Mouse (Mus musculus) lung, adult 18-20 months (tissue): ENCODE results near the gene Cox7a1.
"Not testable (repeated sequence)": the region's sequence is repeated elsewhere in the genome, so short reads cannot be mapped to it uniquely, and the experiment has no call there.

ENCODE experiments used
- DNase-seq, 2 experiments: peaks; one replicate each; pipeline ENCODE4 v3.0.0; 2022; ENCODE audit warnings: mixed read lengths in 2 of 2

The Cox7a1 gene

GRCm38 (mm10) chr7:30183879-30184289, at the start of gene Cox7a1:
Gene Cox7a1 (plus strand): TSS chr7:30184144.
- DNase-seq, result peak; percentile 95 to 96

- DNase-seq, result no peak
Observed at GRCm38 (mm10) chr7:30136826-30137225, 47.1 kb upstream of the Cox7a1 start.

GRCm38 (mm10) chr7:30143170-30143554, 40.8 kb upstream of the Cox7a1 start:
- no peak for DNase-seq

DNA sequence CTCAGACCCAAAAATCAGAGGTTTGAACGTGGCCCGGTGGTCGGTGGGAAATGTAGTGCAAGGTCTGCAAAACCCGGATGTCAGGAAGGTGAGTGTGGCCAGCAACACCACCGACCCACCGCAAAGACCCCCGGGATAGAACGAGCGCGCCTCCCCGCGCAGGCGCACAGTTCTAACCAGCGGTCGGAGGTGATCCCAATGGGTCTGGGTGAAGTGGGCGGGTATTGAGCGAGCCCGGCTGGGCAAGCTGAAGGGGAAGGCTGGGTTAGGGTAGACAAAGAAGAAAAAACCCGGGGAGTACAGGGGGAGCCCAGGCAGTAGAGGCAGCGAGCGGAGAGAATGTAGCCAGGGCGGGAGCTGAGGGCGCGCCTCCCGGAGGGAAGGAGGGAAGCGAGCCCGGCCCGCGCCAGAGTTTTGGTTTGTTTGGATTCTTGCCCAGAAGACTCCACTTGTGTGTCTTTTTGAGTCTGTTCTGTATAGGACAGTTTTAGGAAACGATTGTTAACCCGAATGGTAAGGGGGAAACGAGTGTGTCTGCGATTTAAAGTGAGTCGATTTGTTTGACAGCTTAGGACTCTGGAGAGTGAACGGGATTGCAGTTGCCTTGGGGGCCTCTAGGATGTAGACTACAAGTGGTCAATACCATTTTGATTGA, 40.3 kb upstream of the Cox7a1 start:
- DNase-seq, result peak; percentile 15 to 25

DNA sequence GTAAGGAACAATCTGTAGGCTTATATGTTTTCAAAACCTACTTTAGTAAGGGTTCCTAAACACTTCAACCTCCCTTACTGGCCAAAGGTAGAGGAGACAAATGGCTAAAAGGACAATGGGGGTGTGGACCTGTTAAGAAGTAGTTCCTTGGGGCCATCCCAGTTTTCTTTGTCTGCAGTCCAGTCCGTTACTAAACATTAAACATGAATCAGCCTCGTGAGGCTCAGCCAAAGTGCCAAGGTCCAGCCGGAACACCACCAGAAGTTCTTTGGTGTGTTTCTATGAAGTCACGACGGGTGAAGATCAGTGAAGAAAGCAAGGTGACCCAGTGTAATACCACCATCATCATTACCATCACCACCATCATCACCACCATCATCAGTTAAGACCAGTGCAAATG, 36.9 kb upstream of the Cox7a1 start:
- no peak for DNase-seq

DNA sequence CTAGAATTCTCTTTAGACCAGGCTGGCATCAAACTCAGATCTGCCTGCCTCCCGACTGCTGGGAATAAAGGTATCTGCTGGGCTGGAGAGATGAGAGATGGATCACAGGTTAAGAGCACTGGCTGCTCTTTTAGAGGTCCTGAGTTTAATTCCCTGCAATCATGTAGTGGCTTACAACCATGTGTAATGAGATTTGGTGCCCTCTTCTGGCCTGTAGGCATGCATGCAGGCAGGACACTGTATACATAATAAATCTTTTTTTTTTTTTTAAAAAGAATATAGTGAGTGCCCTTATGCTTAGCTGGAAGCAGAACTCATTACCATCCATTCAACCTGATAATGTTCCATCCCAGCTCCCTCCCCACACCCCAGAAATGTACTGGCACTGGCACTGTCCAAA, 29.9 kb upstream of the Cox7a1 start:
- DNase-seq, result no peak

GRCm38 (mm10) chr7:30155507-30155906, 28.4 kb upstream of the Cox7a1 start:
- no peak for DNase-seq

DNA sequence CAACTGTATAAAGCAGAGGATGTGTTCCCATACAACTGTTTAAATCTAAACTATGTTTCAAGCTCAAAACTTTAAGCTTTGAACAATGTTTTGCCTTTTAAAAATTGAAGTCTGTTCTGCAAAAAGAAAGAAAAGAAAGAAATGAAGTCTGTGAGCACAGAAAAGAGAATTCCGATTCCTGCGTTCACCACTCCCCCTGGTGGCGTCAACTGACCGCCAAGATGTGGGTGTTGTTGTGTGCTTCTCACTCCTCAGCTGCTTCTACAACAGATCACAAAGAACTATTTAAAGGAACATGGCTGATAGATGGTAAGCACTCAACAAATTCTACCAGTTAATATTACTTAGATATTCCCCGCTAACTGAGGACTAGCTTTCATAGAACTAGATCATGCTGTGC, 20.8 kb upstream of the Cox7a1 start:
- DNase-seq, result no peak

GRCm38 (mm10) chr7:30164745-30165144, 19.2 kb upstream of the Cox7a1 start:
- no peak for DNase-seq

DNA sequence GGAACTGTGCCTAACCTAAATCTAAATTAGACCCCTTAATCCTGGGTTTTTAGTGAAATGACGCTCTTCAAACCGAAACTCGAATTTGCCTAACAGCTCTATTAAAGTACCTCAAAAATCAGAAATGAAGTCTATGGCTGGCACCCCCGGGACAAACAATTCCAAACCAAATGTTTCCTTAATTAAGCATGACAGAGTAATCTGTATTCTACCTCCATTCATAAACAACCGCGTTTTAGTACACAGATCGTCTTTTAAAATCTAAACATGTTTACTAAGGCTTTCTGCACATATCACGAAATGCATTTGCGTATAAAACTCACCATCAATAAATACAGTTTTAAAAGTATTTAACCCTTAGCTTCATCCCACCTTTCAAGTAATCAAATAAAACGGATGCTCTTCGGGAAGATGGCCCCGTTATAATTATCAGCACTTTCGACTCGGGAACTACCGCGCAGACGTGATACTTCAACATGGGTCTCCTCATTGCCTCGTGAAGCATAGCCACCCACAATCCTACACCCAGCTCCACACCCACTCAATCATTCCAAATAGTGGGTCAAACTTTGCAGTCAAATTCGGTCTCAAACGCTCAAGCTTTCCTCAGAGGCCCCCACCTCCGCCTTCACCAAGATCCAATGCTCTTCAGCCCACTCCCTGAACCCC, 14.9 kb upstream of the Cox7a1 start:
- DNase-seq, result no peak

GRCm38 (mm10) chr7:30169583-30170282, 14.2 kb upstream of the Cox7a1 start, which contains the start of gene Zfp146:
Gene Zfp146 (minus strand): TSS chr7:30169750.
- DNase-seq, result peak; percentile 93 to 96

DNA sequence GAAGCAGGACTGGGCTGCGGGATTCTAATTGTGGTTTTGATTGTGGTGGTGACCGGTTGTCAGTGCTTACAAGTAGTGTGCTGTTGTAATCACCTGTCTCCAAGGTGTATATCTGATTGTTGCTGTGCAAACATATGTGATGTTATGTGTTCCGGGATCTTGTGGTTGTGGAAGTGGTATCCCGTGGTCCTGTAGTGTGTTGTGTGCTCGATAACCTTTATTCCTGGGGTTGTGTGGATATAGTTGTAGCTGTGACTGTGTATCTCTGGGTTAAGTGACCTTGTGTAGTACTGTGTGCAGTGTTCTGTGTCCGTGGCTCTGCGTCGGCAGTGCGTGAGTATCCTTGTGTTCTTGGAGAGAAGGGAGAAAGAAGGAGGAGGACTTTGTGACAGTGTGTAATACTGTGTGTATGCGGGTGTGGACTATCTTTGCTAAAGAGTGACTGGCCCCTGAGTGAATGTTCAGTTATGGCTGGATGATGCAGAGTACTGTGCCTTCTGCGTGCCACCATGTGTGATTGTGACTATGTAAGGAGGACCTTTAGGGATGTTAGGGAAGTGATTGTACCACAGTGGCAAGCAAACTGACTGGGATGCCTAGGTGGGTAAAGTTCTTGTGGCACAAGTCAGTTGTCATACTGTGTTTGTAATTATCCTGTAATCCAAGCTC, 13.5 kb upstream of the Cox7a1 start:
- DNase-seq, result no peak

GRCm38 (mm10) chr7:30176474-30176873, 7.5 kb upstream of the Cox7a1 start:
- DNase-seq, result no peak

GRCm38 (mm10) chr7:30178256-30178655, 5.7 kb upstream of the Cox7a1 start:
- DNase-seq, result no peak

DNA sequence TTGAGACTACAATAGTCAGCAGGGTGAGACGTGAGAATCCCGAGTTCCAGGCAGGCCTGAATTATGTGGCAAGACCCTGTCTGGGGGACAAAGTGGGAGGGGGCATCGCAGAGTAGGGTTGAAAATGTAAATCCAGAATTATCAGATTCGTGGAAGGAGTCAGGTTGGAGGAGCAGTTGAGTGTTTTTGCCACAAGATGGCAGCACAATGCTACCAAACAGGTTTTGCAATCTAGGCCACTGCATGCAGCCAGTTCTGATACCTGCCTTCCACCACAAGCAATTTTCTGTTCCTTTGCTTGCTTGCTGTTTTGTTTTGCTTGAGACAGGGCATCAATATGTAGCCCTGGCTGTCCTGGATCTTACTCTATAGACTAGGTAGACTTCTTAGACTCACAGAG, 2.6 kb upstream of the Cox7a1 start:
- DNase-seq, result peak; percentile 68 to 77

- not testable (repeated sequence) for DNase-seq
Observed at GRCm38 (mm10) chr7:30181929-30182328, 2.0 kb upstream of the Cox7a1 start.

DNA sequence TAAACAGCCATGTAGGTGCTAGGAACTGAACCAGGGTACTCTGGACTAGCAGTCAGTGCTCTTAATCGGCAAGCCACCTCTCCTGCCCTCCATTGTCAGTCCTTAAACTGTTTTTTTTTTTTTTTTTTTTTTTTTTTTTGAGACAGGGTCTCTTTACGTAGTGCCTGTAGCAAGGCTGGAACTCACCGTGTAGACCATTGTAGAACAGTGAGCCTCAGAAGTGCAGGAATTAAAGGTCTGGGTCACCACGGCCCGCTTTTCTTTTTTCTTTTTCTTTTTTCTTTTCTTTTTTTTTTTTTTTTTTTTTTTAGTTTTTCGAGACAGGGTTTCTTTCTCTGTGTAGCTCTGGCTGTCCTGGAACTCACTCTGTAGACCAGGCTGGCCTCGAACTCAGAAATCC, 755 bp upstream of the Cox7a1 start:
- DNase-seq, result not testable (repeated sequence)

DNA sequence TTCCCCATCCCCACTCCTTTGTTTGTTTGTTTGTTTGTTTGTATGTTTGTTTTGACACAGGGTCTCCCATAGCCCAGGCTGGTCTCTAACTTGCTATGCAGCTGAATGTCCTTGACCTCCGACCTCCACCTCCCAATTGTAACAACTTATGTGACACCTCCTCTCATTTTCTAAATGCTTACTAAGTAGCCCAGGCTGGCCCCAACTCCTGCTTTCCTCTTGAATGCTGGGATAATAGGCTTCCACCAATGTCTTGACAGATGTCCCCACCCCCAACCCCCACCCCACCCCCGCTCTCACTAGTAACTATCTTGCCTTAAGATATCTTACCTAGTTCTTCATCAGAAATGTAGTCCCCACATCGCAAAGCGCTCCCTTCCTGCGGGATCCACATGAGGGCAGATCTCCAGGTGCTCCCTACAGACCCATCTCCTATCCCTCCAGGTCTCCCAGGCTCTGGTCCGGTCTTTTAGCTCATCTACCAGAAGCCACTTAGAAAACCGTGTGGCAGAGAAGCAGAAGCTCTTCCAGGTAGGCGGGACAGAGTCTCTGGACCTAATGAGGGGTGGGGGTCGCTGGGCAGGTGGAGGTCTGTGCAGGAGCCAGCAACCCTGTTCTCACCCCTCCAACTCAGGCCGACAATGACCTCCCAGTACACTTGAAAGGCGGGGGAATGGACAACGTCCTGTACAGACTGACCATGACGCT, 851 bp downstream of the Cox7a1 start:
- DNase-seq, result no peak

GRCm38 (mm10) chr7:30188344-30189115, 4.6 kb downstream of the Cox7a1 start:
- DNase-seq, result no peak

DNA sequence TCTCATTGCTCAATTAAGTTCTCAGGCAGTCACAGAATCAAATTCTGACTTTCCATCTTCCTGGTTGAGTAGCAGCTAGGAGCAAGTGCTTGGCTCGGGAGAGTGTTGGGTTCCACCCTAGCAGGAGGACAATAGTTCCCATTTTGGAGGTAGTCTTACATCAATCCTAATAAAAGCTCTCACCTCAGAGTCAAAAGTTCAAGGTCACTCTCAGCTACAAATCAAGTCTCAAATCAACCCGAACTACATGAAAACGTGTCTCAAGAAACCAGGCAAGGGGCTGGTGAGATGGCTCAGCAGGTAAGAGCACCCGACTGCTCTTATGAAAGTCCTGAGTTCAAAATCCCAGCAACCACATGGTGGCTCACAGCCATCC, 5.2 kb downstream of the Cox7a1 start:
- DNase-seq, result no peak

GRCm38 (mm10) chr7:30192088-30192487, 8.1 kb downstream of the Cox7a1 start:
- DNase-seq, result no peak

- DNase-seq, result no peak
Observed at GRCm38 (mm10) chr7:30193013-30193412, 9.1 kb downstream of the Cox7a1 start.
